ENCODE assay signal across 13 mouse cellular contexts in the genomic region with DNA sequence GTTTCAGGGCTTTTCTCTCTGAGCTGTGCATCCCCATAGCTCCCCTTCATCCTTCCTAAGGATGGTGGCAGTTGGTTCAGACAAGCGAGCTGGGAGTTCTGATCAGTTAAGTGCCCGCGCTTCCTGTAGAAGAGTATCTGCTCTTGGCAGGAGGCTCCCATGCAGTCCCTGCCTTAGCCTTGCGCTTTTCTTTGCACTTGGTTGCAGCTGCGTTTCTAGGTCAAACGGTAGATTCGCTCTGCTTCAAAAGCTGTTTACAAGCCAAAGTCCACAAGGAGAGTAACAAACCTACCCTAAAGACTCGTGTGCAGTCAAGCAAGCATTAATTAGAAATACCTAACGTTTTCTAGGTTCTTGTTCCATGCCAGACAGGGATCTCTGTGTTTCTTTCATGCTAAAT.
DNase-seq lines count a peak whose midpoint lies in the region; ATAC-seq and TF ChIP-seq lines count a peak whose summit lies in the region.
"Had no signal": no experiment of that assay in that cellular context is flagged by ENCODE, and none has a peak within 500 bp of the region (broad histone marks: within the 10 kb centered on the region; RNA-seq: fewer than 3 reads in every experiment).

No protein-coding gene starts in this region.

- no peak overlapping the region for H3K4me2 ChIP-seq in kidney, embryonic 14.5 days (replicated peaks; ENCODE audit: low read depth, low read length)
- no peak overlapping the region for H3K4me2 ChIP-seq in midbrain, embryonic 14.5 days (ENCODE audit: low read length)
- H3K4me2 ChIP-seq: embryonic facial prominence, embryonic 15.5 days; limb, embryonic 13.5 days had no signal

- H3K36me3 ChIP-seq in kidney, embryonic 14.5 days (ENCODE audit: control insufficient read depth, insufficient read depth, low read length): no peaks in the 10 kb centered on the region
- H3K36me3 ChIP-seq in kidney, adult 2 months (ENCODE audit: control insufficient read depth, insufficient read depth, low read length): no peaks in the 10 kb centered on the region
- no peaks in the 10 kb centered on the region for H3K36me3 ChIP-seq in midbrain, embryonic 14.5 days (ENCODE audit: control insufficient read depth, insufficient read depth, low read length)
- H3K36me3 ChIP-seq: embryonic facial prominence, embryonic 15.5 days; G1E; limb, embryonic 13.5 days had no signal

- H3K27me3 ChIP-seq in kidney, embryonic 14.5 days (ENCODE audit: control insufficient read depth, insufficient read depth, low read length): no peaks in the 10 kb centered on the region
- no peaks in the 10 kb centered on the region for H3K27me3 ChIP-seq in kidney, adult 2 months (replicated peaks; ENCODE audit: control insufficient read depth, insufficient read depth, low read length)
- no peaks in the 10 kb centered on the region for H3K27me3 ChIP-seq in midbrain, embryonic 14.5 days (ENCODE audit: control insufficient read depth, insufficient read depth, low read length)
- H3K27me3 ChIP-seq: embryonic facial prominence, embryonic 15.5 days; limb, embryonic 13.5 days; megakaryocyte, embryonic 14.5 days had no signal

- no peak overlapping the region for H3K27ac ChIP-seq in kidney, embryonic 14.5 days (ENCODE audit: low read depth, low read length)
- H3K27ac ChIP-seq in kidney, adult 2 months (ENCODE audit: insufficient read depth, low read depth, low read length): peak overlapping the region; percentile 6; the same call in 1 of the 2 replicates
- peak overlapping the region; percentile 55 for H3K27ac ChIP-seq in midbrain, embryonic 14.5 days (replicated peaks; ENCODE audit: low read depth, low read length)
- H3K27ac ChIP-seq: embryonic facial prominence, embryonic 15.5 days; limb, embryonic 13.5 days had no signal

- TF ChIP-seq CTCF in kidney, adult 2 months (conservative IDR thresholded peaks at IDR 0.05; ENCODE audit: insufficient read depth, insufficient read length, low read depth, low read length): no peak

- TF ChIP-seq POLR2A in kidney, adult 2 months (IDR thresholded peaks at IDR 0.05; ENCODE audit: low read depth, low read length): no peak

- peaks cover 2% of the 10 kb centered on the region; the same call in 1 of the 2 replicates for H3K9me3 ChIP-seq in kidney, embryonic 14.5 days (ENCODE audit: control insufficient read depth, low read length)
- H3K9me3 ChIP-seq in midbrain, embryonic 14.5 days (ENCODE audit: control insufficient read depth, low read length): peaks cover 3% of the 10 kb centered on the region; the same call in 1 of the 2 replicates
- H3K9me3 ChIP-seq: embryonic facial prominence, embryonic 15.5 days; limb, embryonic 13.5 days had no signal

- no peak for ATAC-seq in kidney, embryonic 14.5 days (ENCODE audit: low FRiP score, low TSS enrichment)
- ATAC-seq in midbrain, embryonic 14.5 days (ENCODE audit: low FRiP score, low TSS enrichment): no peak

- WGBS in kidney, embryonic 14.5 days: 68% methylated on average over 9 of the region's 9 CpGs
- 25% methylated on average over 9 of the region's 9 CpGs for WGBS in kidney, adult 2 months
- WGBS in midbrain, embryonic 14.5 days: 65% methylated on average over 9 of the region's 9 CpGs

- peak; percentile 3 to 6 for DNase-seq in cerebellum, postnatal 14 days
- no peak for DNase-seq in cerebellum, postnatal 4 days (ENCODE audit: low spot score in 2 of 2)
- peak; percentile 73 for DNase-seq in kidney, adult 11 months
- peak; percentile 89 for DNase-seq in kidney, adult 2 months
- peak; percentile 43 for DNase-seq in midbrain, embryonic 14.5 days
- DNase-seq in MN1 (ENCODE audit: low spot score): no peak
- no peak for DNase-seq in adrenal gland, adult (ENCODE audit: inconsistent age in 2 of 2, low spot score in 1 of 2)
- DNase-seq: thymus, postnatal 4 days had no signal

- H3K4me1 ChIP-seq in kidney, embryonic 14.5 days (ENCODE audit: control insufficient read depth, insufficient read depth, low read length): no peaks in the 10 kb centered on the region
- peaks cover 8% of the 10 kb centered on the region; the same call in 1 of the 2 replicates for H3K4me1 ChIP-seq in kidney, adult 2 months (ENCODE audit: control insufficient read depth, insufficient read depth, low read length)
- H3K4me1 ChIP-seq in midbrain, embryonic 14.5 days (ENCODE audit: control insufficient read depth, insufficient read depth, low read length): peaks cover 14% of the 10 kb centered on the region
- H3K4me1 ChIP-seq: embryonic facial prominence, embryonic 15.5 days; megakaryocyte, embryonic 14.5 days had no signal

- H3K9ac ChIP-seq in kidney, embryonic 14.5 days (ENCODE audit: low read depth, low read length): no peak overlapping the region
- H3K9ac ChIP-seq in midbrain, embryonic 14.5 days (replicated peaks; ENCODE audit: low read length): no peak overlapping the region
- H3K9ac ChIP-seq: embryonic facial prominence, embryonic 15.5 days; limb, embryonic 13.5 days had no signal

- H3K4me3 ChIP-seq in kidney, embryonic 14.5 days (ENCODE audit: low read length): no peak overlapping the region
- no peak overlapping the region for H3K4me3 ChIP-seq in kidney, adult 2 months (ENCODE audit: insufficient read depth, low read depth, low read length)
- no peak overlapping the region for H3K4me3 ChIP-seq in midbrain, embryonic 14.5 days (replicated peaks; ENCODE audit: low read depth, low read length)
- H3K4me3 ChIP-seq: embryonic facial prominence, embryonic 15.5 days; limb, embryonic 13.5 days; megakaryocyte, embryonic 14.5 days had no signal

Comparison
In these comparisons a context has a peak if more than half of its experiments do, and no peak if none do; other contexts are left out.
1. DNase-seq: peak in cerebellum, postnatal 14 days (2 of 2), kidney, adult 11 months (single experiment), kidney, adult 2 months (single experiment) and midbrain, embryonic 14.5 days (single experiment); none in cerebellum, postnatal 4 days (0 of 2), MN1 (single experiment) and adrenal gland, adult (0 of 2).